In the genomic region with DNA sequence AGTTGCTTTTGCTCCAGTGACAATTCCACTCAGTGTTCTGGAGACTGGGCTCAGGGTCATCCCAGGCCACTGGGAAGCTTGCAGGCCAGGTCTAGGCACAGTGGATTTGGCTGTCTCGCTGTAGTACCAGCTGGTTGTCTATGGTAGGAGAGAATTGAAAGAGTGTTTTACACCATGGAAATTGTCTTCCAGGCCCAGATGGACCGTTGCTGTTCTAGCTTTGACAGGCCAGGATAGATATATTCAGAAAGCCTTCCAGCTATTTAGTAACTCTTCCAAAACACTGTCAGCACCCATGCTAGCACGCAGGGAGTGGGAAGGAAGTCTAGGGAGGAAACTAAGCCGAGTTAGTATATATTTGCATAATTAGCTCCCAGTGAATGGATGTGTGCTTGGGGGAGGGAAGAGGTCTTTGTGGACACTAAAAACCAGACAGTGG, we compare ENCODE assay signal across 10 mouse cellular contexts.
DNase-seq lines count a peak whose midpoint lies in the region; ATAC-seq and TF ChIP-seq lines count a peak whose summit lies in the region.
"Had no signal": no experiment of that assay in that cellular context is flagged by ENCODE, and none has a peak within 500 bp of the region (broad histone marks: within the 10 kb centered on the region; RNA-seq: fewer than 3 reads in every experiment).

No protein-coding gene starts in this region.

- no peaks in the 10 kb centered on the region for H3K36me3 ChIP-seq in heart, adult 2 months (ENCODE audit: control insufficient read depth, insufficient read depth, low read length)
- H3K36me3 ChIP-seq in heart, embryonic 10.5 days: no peaks in the 10 kb centered on the region
- H3K36me3 ChIP-seq: stomach, embryonic 15.5 days had no signal

- TF ChIP-seq EP300 in heart, adult 2 months (IDR thresholded peaks at IDR 0.05; ENCODE audit: insufficient read depth, low read depth, low read length): no peak

- DNase-seq in heart, adult 2 months: peak; percentile 44 to 47
- no peak for DNase-seq in heart, embryonic 10.5 days (ENCODE audit: low spot score)
- peak; percentile 36 for DNase-seq in heart, postnatal 25 days (ENCODE audit: low spot score)
- peak; percentile 6 to 60 for DNase-seq in left cerebral cortex, adult 18-20 months (ENCODE audit: low spot score in 2 of 2)
- peak; percentile 50 for DNase-seq in right cerebral cortex, postnatal 25 days
- no peak for DNase-seq in adrenal gland, postnatal 36 days
- no peak for DNase-seq in thymus, postnatal 10 days (ENCODE audit: low spot score in 2 of 2)
- DNase-seq: adrenal gland, postnatal 25 days had no signal

- TF ChIP-seq POLR2A in heart, adult 2 months (IDR thresholded peaks at IDR 0.05; ENCODE audit: insufficient read depth, low read depth, low read length): no peak

- no peak overlapping the region for H3K27ac ChIP-seq in heart, adult 2 months
- H3K27ac ChIP-seq in heart, embryonic 10.5 days: no peak overlapping the region
- H3K27ac ChIP-seq: stomach, embryonic 15.5 days had no signal

- WGBS in heart, adult 2 months: 31% methylated on average over 4 of the region's 4 CpGs
- 73% methylated on average over 4 of the region's 4 CpGs for WGBS in heart, embryonic 10.5 days

- H3K9me3 ChIP-seq in heart, embryonic 10.5 days: no peaks in the 10 kb centered on the region
- H3K9me3 ChIP-seq: stomach, embryonic 15.5 days had no signal

- TF ChIP-seq CTCF in heart, adult 2 months (IDR thresholded peaks at IDR 0.05): no peak

- H3K27me3 ChIP-seq in heart, adult 2 months (ENCODE audit: control insufficient read depth, insufficient read depth, low read length): no peaks in the 10 kb centered on the region
- H3K27me3 ChIP-seq in heart, embryonic 10.5 days (ENCODE audit: insufficient read depth, poor library complexity, severe bottlenecking): no peaks in the 10 kb centered on the region
- H3K27me3 ChIP-seq: stomach, embryonic 15.5 days had no signal

- H3K79me2 ChIP-seq in heart, adult 2 months (replicated peaks; ENCODE audit: control insufficient read depth, insufficient read depth, low read length): no peaks in the 10 kb centered on the region

- peaks cover 1% of the 10 kb centered on the region; the same call in 1 of the 2 replicates for H3K4me1 ChIP-seq in heart, adult 2 months (ENCODE audit: control insufficient read depth, insufficient read depth, low read length)
- H3K4me1 ChIP-seq in heart, embryonic 10.5 days: no peaks in the 10 kb centered on the region
- H3K4me1 ChIP-seq: stomach, embryonic 15.5 days had no signal

- intact Hi-C loops in heart, adult 2 months (cut with DNase I): no loop called here
- intact Hi-C loops in heart, postnatal 25 days (cut with DNase I): no loop called here

- no peak for ATAC-seq in monocyte, adult 5-6 weeks (replicated peaks; ENCODE audit: insufficient number of reproducible peaks, low FRiP score, low TSS enrichment, poor library complexity, severe bottlenecking)

- no peak overlapping the region for H3K9ac ChIP-seq in heart, adult 2 months (ENCODE audit: low read depth, low read length)
- H3K9ac ChIP-seq: stomach, embryonic 15.5 days had no signal

- H3K4me3 ChIP-seq in heart, adult 2 months: no peak overlapping the region
- H3K4me3 ChIP-seq in heart, embryonic 10.5 days: no peak overlapping the region
- H3K4me3 ChIP-seq: stomach, embryonic 15.5 days had no signal

Comparison
In these comparisons a context has a peak if more than half of its experiments do, and no peak if none do; other contexts are left out.
1. DNase-seq: peak in heart, adult 2 months (2 of 2), heart, postnatal 25 days (single experiment), left cerebral cortex, adult 18-20 months (2 of 2) and right cerebral cortex, postnatal 25 days (single experiment); none in heart, embryonic 10.5 days (single experiment), adrenal gland, postnatal 36 days (0 of 2) and thymus, postnatal 10 days (0 of 2).